Mouse (Mus musculus) cortical plate, adult 2 months (tissue): Measurements from ENCODE around the gene Vamp2.

Experiments
- CTCF ChIP-seq: fragments of 200-500 bp; IDR thresholded peaks from 2 replicates; pipeline ENCODE4 v1.5.1; 2011; ENCODE audit warnings: mild to moderate bottlenecking, control low read depth, low read length; ENCODE audit not compliant: insufficient read depth; ENCODE audit errors: extremely low read depth
- POLR2A ChIP-seq: fragments of 200-500 bp; IDR thresholded peaks from 2 replicates; pipeline ENCODE4 v1.6.1; 2011; ENCODE audit warnings: mild to moderate bottlenecking, low read length, control low read depth; ENCODE audit not compliant: insufficient read depth; ENCODE audit errors: extremely low read depth

- no peak for TF ChIP-seq CTCF
- no peak for TF ChIP-seq POLR2A
Observed at GRCm38 (mm10) chr11:69121741-69122335, 33.5 kb downstream of the Vamp2 start.
